Mouse (Mus musculus): Measurements from ENCODE around the gene Col8a1.

DNA sequence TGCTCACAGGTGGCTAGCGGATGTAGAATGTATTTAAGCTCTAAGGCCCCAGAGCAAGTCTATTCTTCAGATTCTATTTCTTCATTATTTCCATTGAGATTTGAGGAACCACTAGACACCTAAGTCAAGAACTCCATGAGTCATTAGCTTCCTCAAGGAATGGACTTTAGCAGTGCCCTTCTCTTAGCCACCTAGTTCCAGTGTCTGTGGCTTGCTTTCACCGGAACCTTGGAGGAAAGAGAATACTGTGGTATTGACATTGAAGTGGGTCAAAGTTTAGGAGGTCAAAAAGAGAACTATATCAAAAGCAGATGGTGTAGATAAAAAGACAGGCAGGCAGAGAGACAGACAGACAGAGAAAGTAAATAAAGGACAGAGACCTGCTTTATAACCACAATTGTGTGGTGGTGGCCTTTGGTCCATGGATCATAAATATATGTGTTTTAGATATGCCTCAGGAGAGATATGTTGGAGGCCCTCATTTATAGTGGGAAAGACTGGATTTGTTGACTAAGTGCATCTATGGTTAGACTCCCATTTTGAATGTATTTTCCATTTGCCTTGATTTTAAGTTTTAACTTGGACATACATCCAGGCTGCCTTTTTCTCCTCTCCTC, 60.5 kb downstream of the Col8a1 start:
- TF ChIP-seq CTCF (IDR thresholded peaks at IDR 0.05; ENCODE audit: control insufficient read depth, insufficient read depth, insufficient read length) (no peak), MYOG (IDR thresholded peaks at IDR 0.05; ENCODE audit: control insufficient read depth, extremely low read depth, insufficient read length) (no peak), MYOD1 (IDR thresholded peaks at IDR 0.05; ENCODE audit: control insufficient read depth, insufficient read length, low read depth) (no peak), MAX (IDR thresholded peaks at IDR 0.05) (no peak)
